Mouse (Mus musculus) midbrain, embryonic 15.5 days (tissue): Measurements from ENCODE around the gene Olfr548-ps1. TPM values are rescaled to one million over a fixed set of nuclear protein-coding genes. Genes with fewer than 3 reads are reported as not detected.

Source experiments
- ATAC-seq: fragments of 200-750 bp; cut with Nextera tagmentation; replicated peaks from 2 replicates; pipeline ENCODE4 v1.8.0; 2017; ENCODE audit warnings: moderate TSS enrichment
- H3K27ac ChIP-seq: fragments of 300-500 bp; sonication (generic); 2 replicates; pipeline ENCODE4 v1.5.1; 2015; ENCODE audit warnings: mild to moderate bottlenecking, inconsistent platforms
- H3K27me3 ChIP-seq: fragments of 300-500 bp; sonication (generic); replicated peaks from 2 replicates; pipeline ENCODE4 v1.6.1; 2015; ENCODE audit warnings: inconsistent platforms
- H3K36me3 ChIP-seq: fragments of 300-500 bp; sonication (generic); replicated peaks from 2 replicates; pipeline ENCODE4 v1.6.1; 2015; ENCODE audit warnings: inconsistent platforms
- H3K4me1 ChIP-seq: fragments of 300-500 bp; sonication (generic); 2 replicates; pipeline ENCODE4 v1.6.1; 2015; ENCODE audit warnings: inconsistent platforms
- H3K4me2 ChIP-seq: fragments of 300-500 bp; sonication (generic); 2 replicates; pipeline ENCODE4 v1.6.1; 2015; ENCODE audit warnings: inconsistent platforms, mild to moderate bottlenecking, moderate library complexity
- H3K4me3 ChIP-seq: fragments of 300-500 bp; sonication (generic); 2 replicates; pipeline ENCODE4 v1.5.1; 2015; ENCODE audit warnings: mild to moderate bottlenecking, inconsistent platforms
- H3K9ac ChIP-seq: fragments of 300-500 bp; sonication (generic); 2 replicates; pipeline ENCODE4 v1.6.1; 2015; ENCODE audit warnings: mild to moderate bottlenecking, inconsistent platforms
- H3K9me3 ChIP-seq: fragments of 300-500 bp; sonication (generic); 2 replicates; pipeline ENCODE4 v1.6.1; 2016; ENCODE audit warnings: inconsistent platforms
- WGBS: fragments of 180-500 bp; shearing (Covaris S2); methylation state at CpG from one replicate; pipeline ENCODE4 v1.1.7; 2015; ENCODE audit warnings: mixed read lengths; 5-methylcytosine and 5-hydroxymethylcytosine counted together
- polyA plus RNA-seq: library from polyadenylated mRNA; unstranded; fragments of >200 nt; fragmentation: Nextera tagmentation; extraction: Ambion mirVana; gene quantifications from 2 replicates; pipeline ENCODE4 v1.2.1, GENCODE M21; 2015

Olfr548-ps1 gene
- polyA plus RNA-seq, 1 experiment from 2014 or later: not detected

GRCm38 (mm10) chr7:102517051-102517335, 23.7 kb upstream of the Olfr548-ps1 start:
- no peak for ATAC-seq
- no peak overlapping the region for H3K4me2 ChIP-seq
- H3K36me3 ChIP-seq: no peaks in the 10 kb centered on the region
- no peak overlapping the region for H3K4me3 ChIP-seq
- H3K9me3 ChIP-seq: no peaks in the 10 kb centered on the region
- no peak overlapping the region for H3K27ac ChIP-seq
- WGBS: 66% methylated on average over 2 of the region's 2 CpGs
- H3K27me3 ChIP-seq: peaks cover 16% of the 10 kb centered on the region; the same call in 1 of the 2 replicates
- H3K4me1 ChIP-seq: peaks cover 8% of the 10 kb centered on the region
- no peak overlapping the region for H3K9ac ChIP-seq

GRCm38 (mm10) chr7:102529052-102529451, 11.6 kb upstream of the Olfr548-ps1 start:
- H3K27me3 ChIP-seq: no peaks in the 10 kb centered on the region
- H3K4me1 ChIP-seq: no peaks in the 10 kb centered on the region
- no peak overlapping the region for H3K27ac ChIP-seq
- ATAC-seq: no peak
- no peak overlapping the region for H3K4me2 ChIP-seq
- no peaks in the 10 kb centered on the region for H3K9me3 ChIP-seq
- no peak overlapping the region for H3K4me3 ChIP-seq
- H3K9ac ChIP-seq: no peak overlapping the region
- no peaks in the 10 kb centered on the region for H3K36me3 ChIP-seq
- WGBS: 72% methylated on average over 1 of the region's 1 CpGs

- Histone ChIP-seq H3K9ac (no peak within 1 kb of the TSS), H3K27me3 (no peaks in the 10 kb centered on the region), H3K4me2 (no peak within 1 kb of the TSS), H3K4me3 (no peak within 1 kb of the TSS), H3K9me3 (no peaks in the 10 kb centered on the region), H3K4me1 (no peaks in the 10 kb centered on the region), H3K27ac (no peak within 1 kb of the TSS), H3K36me3 (no peaks in the 10 kb centered on the region)
- no peak for ATAC-seq
- 79% methylated on average over 1 of the region's 1 CpGs for WGBS
These were observed 6.2 kb upstream of the Olfr548-ps1 start, which contains the start of gene Olfr547 for GRCm38 (mm10) chr7:102534449-102534848. Gene Olfr547 (plus strand): TSS chr7:102534749.

- Histone ChIP-seq H3K36me3 (no peaks in the 10 kb centered on the region), H3K4me2 (no peak overlapping the region), H3K27ac (no peak overlapping the region), H3K27me3 (no peaks in the 10 kb centered on the region), H3K9ac (no peak overlapping the region), H3K4me3 (no peak overlapping the region), H3K9me3 (no peaks in the 10 kb centered on the region), H3K4me1 (no peaks in the 10 kb centered on the region)
- 62% methylated on average over 3 of the region's 3 CpGs for WGBS
- no peak for ATAC-seq
These were observed 555 bp downstream of the Olfr548-ps1 start for GRCm38 (mm10) chr7:102541251-102541650.

GRCm38 (mm10) chr7:102549570-102549969, 8.9 kb downstream of the Olfr548-ps1 start, which contains the start of gene Olfr549:
Gene Olfr549 (plus strand): TSS chr7:102549870.
- Histone ChIP-seq H3K36me3 (no peaks in the 10 kb centered on the region), H3K4me3 (no peak within 1 kb of the TSS), H3K27me3 (no peaks in the 10 kb centered on the region), H3K9ac (no peak within 1 kb of the TSS), H3K4me1 (no peaks in the 10 kb centered on the region), H3K27ac (no peak within 1 kb of the TSS), H3K4me2 (no peak within 1 kb of the TSS), H3K9me3 (no peaks in the 10 kb centered on the region)
- ATAC-seq: no peak
- 93% methylated on average over 3 of the region's 3 CpGs for WGBS

GRCm38 (mm10) chr7:102553279-102553678, 12.6 kb downstream of the Olfr548-ps1 start:
- H3K27me3 ChIP-seq: no peaks in the 10 kb centered on the region
- no peak overlapping the region for H3K4me2 ChIP-seq
- H3K36me3 ChIP-seq: no peaks in the 10 kb centered on the region
- no peaks in the 10 kb centered on the region for H3K9me3 ChIP-seq
- 86% methylated on average over 3 of the region's 3 CpGs for WGBS
- no peak for ATAC-seq
- H3K4me3 ChIP-seq: no peak overlapping the region
- no peaks in the 10 kb centered on the region for H3K4me1 ChIP-seq
- no peak overlapping the region for H3K27ac ChIP-seq
- H3K9ac ChIP-seq: no peak overlapping the region

GRCm38 (mm10) chr7:102564999-102565997, 24.6 kb downstream of the Olfr548-ps1 start, which contains the start of gene Trim21:
Gene Trim21 (minus strand): TSS chr7:102565486.
- whole genome bisulfite sequencing: 27% methylated on average over 10 of the region's 10 CpGs
- H3K27ac ChIP-seq: no peak within 1 kb of the TSS
- H3K27me3 ChIP-seq: no peaks in the 10 kb centered on the region
- ATAC-seq: 0 out of 2 replicates have a peak, but pooled peaks have one; percentile 56
- H3K36me3 ChIP-seq: no peaks in the 10 kb centered on the region
- no peaks in the 10 kb centered on the region for H3K9me3 ChIP-seq
- peak within 1 kb of the TSS; percentile 20 for H3K4me3 ChIP-seq
- no peak within 1 kb of the TSS for H3K9ac ChIP-seq
- peak within 1 kb of the TSS; percentile 19 for H3K4me2 ChIP-seq
- H3K4me1 ChIP-seq: no peaks in the 10 kb centered on the region

GRCm38 (mm10) chr7:102566219-102566618, 25.5 kb downstream of the Olfr548-ps1 start:
- no peaks in the 10 kb centered on the region for H3K27me3 ChIP-seq
- WGBS: 94% methylated on average over 4 of the region's 4 CpGs
- H3K27ac ChIP-seq: no peak overlapping the region
- no peak overlapping the region for H3K4me2 ChIP-seq
- H3K4me1 ChIP-seq: no peaks in the 10 kb centered on the region
- no peaks in the 10 kb centered on the region for H3K36me3 ChIP-seq
- H3K9me3 ChIP-seq: no peaks in the 10 kb centered on the region
- no peak overlapping the region for H3K9ac ChIP-seq
- H3K4me3 ChIP-seq: no peak overlapping the region
- ATAC-seq: no peak

GRCm38 (mm10) chr7:102571142-102571541, 30.4 kb downstream of the Olfr548-ps1 start, which contains the start of gene Olfr550:
Gene Olfr550 (plus strand): TSS chr7:102571442.
- Histone ChIP-seq H3K27ac (no peak within 1 kb of the TSS), H3K9me3 (no peaks in the 10 kb centered on the region), H3K9ac (no peak within 1 kb of the TSS), H3K4me1 (peaks cover 5% of the 10 kb centered on the region; the same call in 1 of the 2 replicates), H3K4me2 (no peak within 1 kb of the TSS), H3K4me3 (no peak within 1 kb of the TSS), H3K27me3 (no peaks in the 10 kb centered on the region), H3K36me3 (no peaks in the 10 kb centered on the region)
- ATAC-seq: no peak
- 95% methylated on average over 8 of the region's 8 CpGs for whole genome bisulfite sequencing

GRCm38 (mm10) chr7:102573174-102573830, 32.6 kb downstream of the Olfr548-ps1 start:
- Histone ChIP-seq H3K4me2 (no peak overlapping the region), H3K9me3 (no peaks in the 10 kb centered on the region), H3K4me1 (peaks cover 5% of the 10 kb centered on the region; the same call in 1 of the 2 replicates), H3K27me3 (no peaks in the 10 kb centered on the region), H3K9ac (no peak overlapping the region), H3K4me3 (no peak overlapping the region), H3K36me3 (no peaks in the 10 kb centered on the region), H3K27ac (no peak overlapping the region)
- ATAC-seq: peak; percentile 72
- WGBS: 29% methylated on average over 3 of the region's 3 CpGs

- no peaks in the 10 kb centered on the region for H3K9me3 ChIP-seq
- no peak overlapping the region for H3K27ac ChIP-seq
- WGBS: 56% methylated on average over 6 of the region's 6 CpGs
- no peak overlapping the region for H3K9ac ChIP-seq
- H3K4me3 ChIP-seq: no peak overlapping the region
- H3K36me3 ChIP-seq: no peaks in the 10 kb centered on the region
- H3K4me1 ChIP-seq: peaks cover 5% of the 10 kb centered on the region; the same call in 1 of the 2 replicates
- ATAC-seq: no peak
- no peaks in the 10 kb centered on the region for H3K27me3 ChIP-seq
- H3K4me2 ChIP-seq: no peak overlapping the region
These were observed 35.3 kb downstream of the Olfr548-ps1 start for GRCm38 (mm10) chr7:102575998-102576397.

- Histone ChIP-seq H3K27ac (no peak within 1 kb of the TSS), H3K9me3 (no peaks in the 10 kb centered on the region), H3K4me3 (no peak within 1 kb of the TSS), H3K4me2 (no peak within 1 kb of the TSS), H3K9ac (no peak within 1 kb of the TSS), H3K4me1 (no peaks in the 10 kb centered on the region), H3K36me3 (no peaks in the 10 kb centered on the region), H3K27me3 (no peaks in the 10 kb centered on the region)
- no peak for ATAC-seq
- 90% methylated on average over 3 of the region's 3 CpGs for WGBS
These were observed 51.1 kb downstream of the Olfr548-ps1 start, which contains the start of gene Olfr551 for GRCm38 (mm10) chr7:102591786-102592185. Gene Olfr551 (minus strand): TSS chr7:102591886.
